Mouse (Mus musculus): Measurements from ENCODE around the gene Cdyl.

DNA sequence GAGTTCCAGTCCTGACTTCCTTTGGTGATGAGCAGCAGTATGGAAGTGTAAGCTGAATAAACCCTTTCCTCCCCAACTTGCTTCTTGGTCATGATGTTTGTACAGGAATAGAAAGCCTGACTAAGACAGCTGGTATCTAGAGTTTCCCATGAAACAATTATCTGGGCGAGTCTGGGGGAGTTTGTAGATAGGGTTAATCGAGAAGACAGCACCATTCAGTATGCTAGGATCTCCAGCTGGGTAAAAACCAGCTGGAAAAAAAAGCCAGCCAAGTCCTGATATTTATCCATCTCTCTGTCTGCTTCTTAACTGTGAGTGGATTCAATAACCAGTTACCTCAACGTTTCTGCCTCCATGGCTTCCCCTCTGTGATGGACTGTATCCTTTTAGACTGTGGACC, 104.9 kb downstream of the Cdyl start:
- TF ChIP-seq MYOD1 (IDR thresholded peaks at IDR 0.05; ENCODE audit: control insufficient read depth in 1 of 3, insufficient read length in 2 of 3, low read depth in 2 of 3) (no peak), POLR2A (IDR thresholded peaks at IDR 0.05; ENCODE audit: insufficient read length, low read depth) (no peak), USF1 (IDR thresholded peaks at IDR 0.05; ENCODE audit: low read depth) (no peak), E2F4 (IDR thresholded peaks at IDR 0.05; ENCODE audit: insufficient read depth) (no peak)
